Mouse (Mus musculus) olfactory bulb, adult 2 months (tissue): ENCODE measurements around the gene Man1c1.

ENCODE experiments used
- CTCF ChIP-seq: fragments of 200-500 bp; IDR thresholded peaks from 2 replicates; pipeline ENCODE4 v1.5.1; 2012; ENCODE audit warnings: low read depth, mild to moderate bottlenecking, low read length, moderate library complexity; ENCODE audit not compliant: insufficient read depth
- POLR2A ChIP-seq: fragments of 200-500 bp; IDR thresholded peaks from 2 replicates; pipeline ENCODE4 v1.6.1; 2012; ENCODE audit warnings: mild to moderate bottlenecking, low read depth, low read length, moderate library complexity; ENCODE audit not compliant: insufficient read depth

- TF ChIP-seq CTCF, result no peak
- TF ChIP-seq POLR2A, result no peak
Measured at GRCm38 (mm10) chr4:134621695-134622094, 82.4 kb downstream of the Man1c1 start.
